Mouse (Mus musculus) embryonic fibroblast, embryonic 13.5 days (primary cell): Measurements from ENCODE around the gene Gm28048.

Experiments
- CTCF ChIP-seq: IDR thresholded peaks from 2 replicates; pipeline ENCODE4 v1.5.1; 2011; ENCODE audit warnings: mild to moderate bottlenecking, control low read depth, low read length, moderate library complexity, borderline replicate concordance; ENCODE audit not compliant: insufficient read depth
- POLR2A ChIP-seq: IDR thresholded peaks from 2 replicates; pipeline ENCODE4 v1.6.1; 2011; ENCODE audit warnings: low read depth, mild to moderate bottlenecking, control low read depth, low read length, moderate library complexity

- TF ChIP-seq POLR2A (no peak), CTCF (no peak)
Measured at GRCm38 (mm10) chr11:22891876-22892275, 90.0 kb downstream of the Gm28048 start.
